Mouse (Mus musculus) small intestine, adult 2 months (tissue): ENCODE measurements around the gene Atg10.

Experiments used
- CTCF ChIP-seq: fragments of 200-500 bp; IDR thresholded peaks from 2 replicates; pipeline ENCODE4 v1.5.1; 2012; ENCODE audit warnings: low read depth, mild to moderate bottlenecking, control low read depth, inconsistent platforms, low read length, moderate library complexity, mixed read lengths; ENCODE audit not compliant: insufficient replicate concordance, insufficient read length; ENCODE audit errors: extremely low read depth
- POLR2A ChIP-seq: fragments of 200-500 bp; IDR thresholded peaks from 2 replicates; pipeline ENCODE4 v1.6.1; 2012; ENCODE audit warnings: low read depth, mild to moderate bottlenecking, control low read depth, inconsistent platforms, low read length, moderate library complexity

DNA sequence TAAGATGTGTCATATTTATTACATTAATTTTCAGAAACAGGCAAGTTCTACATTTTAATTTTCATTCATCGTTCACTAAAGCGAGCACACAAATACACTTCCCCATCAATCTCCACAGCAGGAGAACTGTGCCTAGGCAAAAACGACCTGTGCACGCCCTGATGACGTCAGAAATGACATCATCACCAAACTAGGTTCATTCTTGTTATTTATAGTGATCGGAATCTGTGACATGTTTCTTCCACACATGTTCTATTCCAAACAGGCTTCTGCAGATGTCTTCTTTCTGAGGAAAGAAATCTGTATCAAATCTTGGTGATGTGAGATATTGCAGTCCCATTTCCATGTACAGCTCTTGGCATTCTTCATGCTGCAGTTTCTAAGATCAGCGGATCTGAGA is 287.9 kb downstream of the Atg10 start:
- TF ChIP-seq CTCF, result no peak
- no peak for TF ChIP-seq POLR2A
